Mouse (Mus musculus): Measurements from ENCODE around the gene Gmppb. TPM values are rescaled to one million over a fixed set of nuclear protein-coding genes. Genes with fewer than 3 reads are reported as not detected.
"Not testable (repeated sequence)": the region's sequence is repeated elsewhere in the genome, so short reads cannot be mapped to it uniquely, and the experiment has no call there.

Gmppb gene
- 10 to 100 TPM; 16.9 to 17.5 TPM for total RNA-seq (2021)

- peak; percentile 95 to 96 for DNase-seq
These were observed at the start of gene Gmppb for GRCm38 (mm10) chr9:108049016-108049455. Gmppb (plus strand) TSS chr9:108049242.

GRCm38 (mm10) chr9:108001922-108002770, 46.9 kb upstream of the Gmppb start, which contains the start of gene Ip6k1:
Ip6k1 (plus strand) TSS chr9:108002501.
- DNase-seq, result peak; percentile 100

- DNase-seq, result no peak
These were observed 46.1 kb upstream of the Gmppb start for GRCm38 (mm10) chr9:108002778-108003530.

GRCm38 (mm10) chr9:108003531-108003890, 45.5 kb upstream of the Gmppb start:
- no peak for DNase-seq

- no peak for DNase-seq
These were observed 41.0 kb upstream of the Gmppb start for GRCm38 (mm10) chr9:108008041-108008440.

GRCm38 (mm10) chr9:108010385-108010784, 38.7 kb upstream of the Gmppb start:
- no peak for DNase-seq

- not testable (repeated sequence) for DNase-seq
These were observed 35.5 kb upstream of the Gmppb start for GRCm38 (mm10) chr9:108013577-108013976.

GRCm38 (mm10) chr9:108017127-108017526, 31.9 kb upstream of the Gmppb start:
- DNase-seq, result no peak

- no peak for DNase-seq
These were observed 28.3 kb upstream of the Gmppb start for GRCm38 (mm10) chr9:108020741-108021140.

GRCm38 (mm10) chr9:108023216-108023615, 25.8 kb upstream of the Gmppb start:
- DNase-seq, result no peak

GRCm38 (mm10) chr9:108026584-108026983, 22.5 kb upstream of the Gmppb start:
- DNase-seq, result no peak

GRCm38 (mm10) chr9:108027867-108028266, 21.2 kb upstream of the Gmppb start:
- no peak for DNase-seq

GRCm38 (mm10) chr9:108032126-108032525, 16.9 kb upstream of the Gmppb start:
- DNase-seq, result no peak

- no peak for DNase-seq
These were observed 13.5 kb upstream of the Gmppb start for GRCm38 (mm10) chr9:108035331-108036156.

GRCm38 (mm10) chr9:108044751-108045492, 4.1 kb upstream of the Gmppb start:
- DNase-seq, result no peak

GRCm38 (mm10) chr9:108046582-108046981, 2.5 kb upstream of the Gmppb start:
- no peak for DNase-seq

GRCm38 (mm10) chr9:108047601-108048565, 1.2 kb upstream of the Gmppb start:
- no peak for DNase-seq

GRCm38 (mm10) chr9:108048566-108048955, 481 bp upstream of the Gmppb start:
- DNase-seq, result no peak

GRCm38 (mm10) chr9:108049561-108050251, 664 bp downstream of the Gmppb start:
- no peak for DNase-seq

Data from layer of hippocampus, postnatal 36 days (tissue).